Comparison of ENCODE assay signal across 14 mouse cellular contexts in the genomic region with DNA sequence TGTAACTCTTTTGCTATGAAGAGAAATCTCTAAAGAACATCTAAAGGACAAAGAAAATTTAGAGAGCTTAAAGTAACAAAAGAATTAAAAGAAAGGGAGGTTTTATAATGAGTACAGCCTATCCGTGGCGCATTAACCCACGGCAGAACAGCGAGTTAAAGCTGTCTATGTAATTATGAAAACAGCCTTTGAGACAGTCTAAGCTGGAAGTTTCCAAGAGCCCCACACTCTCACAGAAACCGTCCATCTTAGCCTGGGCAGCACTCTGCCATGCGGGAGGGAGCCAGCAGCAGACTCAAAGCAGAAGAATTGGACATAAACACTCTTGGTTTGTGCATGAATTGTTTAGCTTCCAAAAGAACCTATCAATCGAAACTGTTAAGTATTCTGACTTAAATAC.
DNase-seq lines count a peak whose midpoint lies in the region; ATAC-seq and TF ChIP-seq lines count a peak whose summit lies in the region.
"Had no signal": no experiment of that assay in that cellular context is flagged by ENCODE, and none has a peak within 500 bp of the region (broad histone marks: within the 10 kb centered on the region; RNA-seq: fewer than 3 reads in every experiment).

No protein-coding gene starts in this region.

- TF ChIP-seq CTCF in hindbrain, postnatal 0 days (IDR thresholded peaks at IDR 0.05; ENCODE audit: low read depth) = no peak

- no peaks in the 10 kb centered on the region for H3K9me3 ChIP-seq in embryonic facial prominence, embryonic 13.5 days
- H3K9me3 ChIP-seq in embryonic facial prominence, embryonic 10.5 days = no peaks in the 10 kb centered on the region
- no peaks in the 10 kb centered on the region for H3K9me3 ChIP-seq in hindbrain, postnatal 0 days (ENCODE audit: low read length)
- H3K9me3 ChIP-seq in hindbrain, embryonic 11.5 days (ENCODE audit: control insufficient read depth, low read length) = no peaks in the 10 kb centered on the region
- no peaks in the 10 kb centered on the region for H3K9me3 ChIP-seq in midbrain, embryonic 11.5 days (ENCODE audit: control insufficient read depth, low read length)
- H3K9me3 ChIP-seq in midbrain, embryonic 10.5 days (replicated peaks) = no peaks in the 10 kb centered on the region
- H3K9me3 ChIP-seq in stomach, embryonic 16.5 days (replicated peaks; ENCODE audit: control insufficient read depth, low read length) = no peaks in the 10 kb centered on the region
- H3K9me3 ChIP-seq: megakaryocyte, embryonic 14.5 days; neural tube, embryonic 13.5 days had no signal

- H3K4me3 ChIP-seq in embryonic facial prominence, embryonic 13.5 days = no peak overlapping the region
- no peak overlapping the region for H3K4me3 ChIP-seq in embryonic facial prominence, embryonic 10.5 days
- no peak overlapping the region for H3K4me3 ChIP-seq in hindbrain, postnatal 0 days (ENCODE audit: low read length)
- H3K4me3 ChIP-seq in hindbrain, embryonic 11.5 days (ENCODE audit: low read depth, low read length) = no peak overlapping the region
- no peak overlapping the region for H3K4me3 ChIP-seq in midbrain, embryonic 11.5 days (ENCODE audit: low read depth, low read length)
- no peak overlapping the region for H3K4me3 ChIP-seq in midbrain, embryonic 10.5 days
- no peak overlapping the region for H3K4me3 ChIP-seq in stomach, embryonic 16.5 days (replicated peaks; ENCODE audit: low read length)
- H3K4me3 ChIP-seq: left cerebral cortex, adult 2 months; megakaryocyte, embryonic 14.5 days; neural tube, embryonic 13.5 days had no signal

- H3K9ac ChIP-seq in embryonic facial prominence, embryonic 13.5 days = no peak overlapping the region
- H3K9ac ChIP-seq in hindbrain, postnatal 0 days (replicated peaks; ENCODE audit: low read length) = no peak overlapping the region
- H3K9ac ChIP-seq in hindbrain, embryonic 11.5 days (ENCODE audit: low read depth, low read length) = no peak overlapping the region
- no peak overlapping the region for H3K9ac ChIP-seq in midbrain, embryonic 11.5 days (ENCODE audit: low read length)
- H3K9ac ChIP-seq in stomach, embryonic 16.5 days (ENCODE audit: low read length) = 0 out of 2 replicates have a peak overlapping the region, but pooled peaks have one; percentile 36
- H3K9ac ChIP-seq: neural tube, embryonic 13.5 days had no signal

- H3K27me3 ChIP-seq in embryonic facial prominence, embryonic 13.5 days = no peaks in the 10 kb centered on the region
- H3K27me3 ChIP-seq in embryonic facial prominence, embryonic 10.5 days (replicated peaks; ENCODE audit: low read depth, poor library complexity, severe bottlenecking) = no peaks in the 10 kb centered on the region
- no peaks in the 10 kb centered on the region for H3K27me3 ChIP-seq in hindbrain, postnatal 0 days (ENCODE audit: insufficient read depth, low read length)
- H3K27me3 ChIP-seq in hindbrain, embryonic 11.5 days (ENCODE audit: control insufficient read depth, insufficient read depth, low read length) = no peaks in the 10 kb centered on the region
- no peaks in the 10 kb centered on the region for H3K27me3 ChIP-seq in midbrain, embryonic 11.5 days (ENCODE audit: control insufficient read depth, insufficient read depth, low read length)
- no peaks in the 10 kb centered on the region for H3K27me3 ChIP-seq in midbrain, embryonic 10.5 days (ENCODE audit: low read depth, poor library complexity, severe bottlenecking)
- no peaks in the 10 kb centered on the region for H3K27me3 ChIP-seq in stomach, embryonic 16.5 days (ENCODE audit: control insufficient read depth, insufficient read depth, low read length)
- H3K27me3 ChIP-seq: megakaryocyte, embryonic 14.5 days; neural tube, embryonic 13.5 days had no signal

- no peaks in the 10 kb centered on the region for H3K36me3 ChIP-seq in embryonic facial prominence, embryonic 13.5 days
- no peaks in the 10 kb centered on the region for H3K36me3 ChIP-seq in embryonic facial prominence, embryonic 10.5 days (replicated peaks)
- no peaks in the 10 kb centered on the region for H3K36me3 ChIP-seq in hindbrain, postnatal 0 days (ENCODE audit: insufficient read depth, low read length)
- no peaks in the 10 kb centered on the region for H3K36me3 ChIP-seq in hindbrain, embryonic 11.5 days (ENCODE audit: control insufficient read depth, insufficient read depth, low read length)
- H3K36me3 ChIP-seq in midbrain, embryonic 11.5 days (ENCODE audit: control insufficient read depth, insufficient read depth, low read length) = no peaks in the 10 kb centered on the region
- H3K36me3 ChIP-seq in midbrain, embryonic 10.5 days = no peaks in the 10 kb centered on the region
- no peaks in the 10 kb centered on the region for H3K36me3 ChIP-seq in stomach, embryonic 16.5 days (ENCODE audit: control insufficient read depth, insufficient read depth, low read length)
- H3K36me3 ChIP-seq: neural tube, embryonic 13.5 days had no signal

- H3K4me2 ChIP-seq in embryonic facial prominence, embryonic 13.5 days = no peak overlapping the region
- no peak overlapping the region for H3K4me2 ChIP-seq in hindbrain, postnatal 0 days (ENCODE audit: low read depth, low read length)
- H3K4me2 ChIP-seq in hindbrain, embryonic 11.5 days (replicated peaks; ENCODE audit: low read depth, low read length) = no peak overlapping the region
- H3K4me2 ChIP-seq in midbrain, embryonic 11.5 days = no peak overlapping the region
- no peak overlapping the region for H3K4me2 ChIP-seq in stomach, embryonic 16.5 days (ENCODE audit: low read depth, low read length)
- H3K4me2 ChIP-seq: liver, embryonic 11.5 days; neural tube, embryonic 13.5 days had no signal

- no peak for DNase-seq in embryonic facial prominence, embryonic 10.5 days (ENCODE audit: low spot score)
- DNase-seq in hindbrain, postnatal 0 days (ENCODE audit: low spot score) = peak; percentile 15
- no peak for DNase-seq in hindbrain, embryonic 11.5 days (ENCODE audit: low spot score)
- peak; percentile 78 for DNase-seq in midbrain, embryonic 11.5 days (ENCODE audit: low spot score, missing footprints)
- DNase-seq in midbrain, embryonic 10.5 days (ENCODE audit: low spot score) = no peak
- no peak for DNase-seq in adrenal gland, adult (ENCODE audit: inconsistent age in 2 of 2, low spot score in 1 of 2)
- DNase-seq: cerebellum, adult 18-20 months; thymus, postnatal 14 days had no signal

- ATAC-seq in embryonic facial prominence, embryonic 13.5 days (ENCODE audit: insufficient number of reproducible peaks, insufficient read depth, low FRiP score, low TSS enrichment, low read depth) = no peak
- ATAC-seq in hindbrain, postnatal 0 days = no peak
- no peak for ATAC-seq in hindbrain, embryonic 11.5 days (ENCODE audit: low FRiP score)
- ATAC-seq in midbrain, embryonic 11.5 days (ENCODE audit: low FRiP score) = no peak
- ATAC-seq in stomach, embryonic 16.5 days (ENCODE audit: insufficient read depth, low FRiP score) = no peak

- peak overlapping the region; percentile 57; the same call in 1 of the 2 replicates for H3K27ac ChIP-seq in embryonic facial prominence, embryonic 13.5 days
- no peak overlapping the region for H3K27ac ChIP-seq in embryonic facial prominence, embryonic 10.5 days (replicated peaks)
- H3K27ac ChIP-seq in hindbrain, postnatal 0 days = peak overlapping the region; percentile 42; the same call in 1 of the 2 replicates
- H3K27ac ChIP-seq in hindbrain, embryonic 11.5 days (ENCODE audit: low read depth, low read length) = no peak overlapping the region
- H3K27ac ChIP-seq in midbrain, embryonic 11.5 days (ENCODE audit: low read depth, low read length) = no peak overlapping the region
- H3K27ac ChIP-seq in midbrain, embryonic 10.5 days (replicated peaks) = no peak overlapping the region
- H3K27ac ChIP-seq in stomach, embryonic 16.5 days (ENCODE audit: low read length) = peak overlapping the region; percentile 66
- H3K27ac ChIP-seq: left cerebral cortex, adult 2 months; neural tube, embryonic 13.5 days had no signal

- H3K4me1 ChIP-seq in embryonic facial prominence, embryonic 13.5 days = peaks cover 52% of the 10 kb centered on the region
- peaks cover 31% of the 10 kb centered on the region for H3K4me1 ChIP-seq in embryonic facial prominence, embryonic 10.5 days
- peaks cover 5% of the 10 kb centered on the region; the same call in 1 of the 2 replicates for H3K4me1 ChIP-seq in hindbrain, postnatal 0 days (ENCODE audit: insufficient read depth, low read length)
- no peaks in the 10 kb centered on the region; the same call in 1 of the 2 replicates for H3K4me1 ChIP-seq in hindbrain, embryonic 11.5 days (replicated peaks; ENCODE audit: control insufficient read depth, insufficient read depth, low read length)
- H3K4me1 ChIP-seq in midbrain, embryonic 11.5 days (ENCODE audit: control insufficient read depth, insufficient read depth, low read length) = peaks cover 6% of the 10 kb centered on the region
- peaks cover 26% of the 10 kb centered on the region for H3K4me1 ChIP-seq in midbrain, embryonic 10.5 days
- peaks cover 43% of the 10 kb centered on the region for H3K4me1 ChIP-seq in stomach, embryonic 16.5 days (ENCODE audit: control insufficient read depth, insufficient read depth, low read length)

- 57% methylated on average over 7 of the region's 7 CpGs for WGBS in embryonic facial prominence, embryonic 13.5 days
- WGBS in embryonic facial prominence, embryonic 10.5 days = 78% methylated on average over 7 of the region's 7 CpGs
- WGBS in hindbrain, postnatal 0 days = 40% methylated on average over 7 of the region's 7 CpGs
- 71% methylated on average over 7 of the region's 7 CpGs for WGBS in hindbrain, embryonic 11.5 days
- 50% methylated on average over 7 of the region's 7 CpGs for WGBS in midbrain, embryonic 11.5 days
- 68% methylated on average over 7 of the region's 7 CpGs for WGBS in midbrain, embryonic 10.5 days
- WGBS in stomach, embryonic 16.5 days = 34% methylated on average over 7 of the region's 7 CpGs

Comparison
In these comparisons a context has a peak if more than half of its experiments do, and no peak if none do; other contexts are left out.
1. H3K27ac ChIP-seq: peak in embryonic facial prominence, embryonic 13.5 days (single experiment), hindbrain, postnatal 0 days (single experiment) and stomach, embryonic 16.5 days (single experiment); none in embryonic facial prominence, embryonic 10.5 days (single experiment), hindbrain, embryonic 11.5 days (single experiment), midbrain, embryonic 11.5 days (single experiment) and midbrain, embryonic 10.5 days (single experiment).
2. DNase-seq: peak in hindbrain, postnatal 0 days (single experiment) and midbrain, embryonic 11.5 days (single experiment); none in embryonic facial prominence, embryonic 10.5 days (single experiment), hindbrain, embryonic 11.5 days (single experiment), midbrain, embryonic 10.5 days (single experiment) and adrenal gland, adult (0 of 2).